Mouse (Mus musculus): ENCODE results near the gene Bst1.

The Bst1 gene

GRCm38 (mm10) chr5:43855769-43856168 lies 37.1 kb downstream of the Bst1 start:
- DNase-seq (ENCODE audit: low spot score in 2 of 2) = no peak

- no peak for DNase-seq (ENCODE audit: low spot score in 2 of 2)
Measured at GRCm38 (mm10) chr5:43859663-43860062, 41.0 kb downstream of the Bst1 start.

GRCm38 (mm10) chr5:43860096-43860495 lies 41.4 kb downstream of the Bst1 start:
- no peak for DNase-seq (ENCODE audit: low spot score in 2 of 2)

- no peak for DNase-seq (ENCODE audit: low spot score in 2 of 2)
Measured at GRCm38 (mm10) chr5:43860670-43861431, 42.2 kb downstream of the Bst1 start.

GRCm38 (mm10) chr5:43863642-43864041 lies 45.0 kb downstream of the Bst1 start:
- DNase-seq (ENCODE audit: low spot score in 2 of 2) = no peak

- no peak for DNase-seq (ENCODE audit: low spot score in 2 of 2)
Measured at GRCm38 (mm10) chr5:43865316-43865715, 46.6 kb downstream of the Bst1 start.

GRCm38 (mm10) chr5:43868253-43868652 lies 49.6 kb downstream of the Bst1 start, which contains the start of gene Cd38:
TSS of gene Cd38 (plus strand) at chr5:43868553.
- DNase-seq (ENCODE audit: low spot score in 2 of 2) = no peak

GRCm38 (mm10) chr5:43868711-43869600 lies 50.3 kb downstream of the Bst1 start:
- peak in 1 of 2 experiments; percentile 9 for DNase-seq (ENCODE audit: low spot score in 2 of 2)

GRCm38 (mm10) chr5:43871845-43872244 lies 53.2 kb downstream of the Bst1 start:
- no peak for DNase-seq (ENCODE audit: low spot score in 2 of 2)

GRCm38 (mm10) chr5:43872652-43873051 lies 54.0 kb downstream of the Bst1 start:
- no peak for DNase-seq (ENCODE audit: low spot score in 2 of 2)

- DNase-seq (ENCODE audit: low spot score in 2 of 2) = no peak
Measured at GRCm38 (mm10) chr5:43882034-43882433, 63.3 kb downstream of the Bst1 start.

- DNase-seq (ENCODE audit: low spot score in 2 of 2) = no peak
Measured at GRCm38 (mm10) chr5:43885060-43885820, 66.6 kb downstream of the Bst1 start.

- peak in 1 of 2 experiments; percentile 16 for DNase-seq (ENCODE audit: low spot score in 2 of 2)
Measured at GRCm38 (mm10) chr5:43892386-43892785, 73.7 kb downstream of the Bst1 start.

All from cerebellum, postnatal 4 days (tissue).